Comparison of ENCODE assay signal across 23 mouse cellular contexts in genomic region chr5:91220174-91220573, GRCm38 (mm10).
DNase-seq lines count a peak whose midpoint lies in the region; ATAC-seq and TF ChIP-seq lines count a peak whose summit lies in the region.
"Had no signal": no experiment of that assay in that cellular context is flagged by ENCODE, and none has a peak within 500 bp of the region (broad histone marks: within the 10 kb centered on the region; RNA-seq: fewer than 3 reads in every experiment).

No protein-coding gene starts in this region.

- no peak for TF ChIP-seq CTCF in lung, adult 2 months (IDR thresholded peaks at IDR 0.05; ENCODE audit: insufficient read depth, low read length)
- no peak for TF ChIP-seq CTCF in stomach, postnatal 0 days (IDR thresholded peaks at IDR 0.05; ENCODE audit: low read depth)
- no peak for TF ChIP-seq CTCF in midbrain, postnatal 0 days (IDR thresholded peaks at IDR 0.05)
- no peak for TF ChIP-seq CTCF in gastrocnemius, adult 2 months (IDR thresholded peaks at IDR 0.05)

- no peak overlapping the region for H3K4me2 ChIP-seq in intestine, embryonic 15.5 days (replicated peaks)
- H3K4me2 ChIP-seq in intestine, embryonic 16.5 days (ENCODE audit: low read depth, low read length): no peak overlapping the region
- no peak overlapping the region for H3K4me2 ChIP-seq in stomach, postnatal 0 days (replicated peaks; ENCODE audit: low read depth)
- H3K4me2 ChIP-seq in midbrain, postnatal 0 days (ENCODE audit: low read depth, low read length, poor library complexity, severe bottlenecking): no peak overlapping the region
- H3K4me2 ChIP-seq: embryonic facial prominence, embryonic 13.5 days; embryonic facial prominence, embryonic 15.5 days; forebrain, embryonic 12.5 days had no signal

- no peaks in the 10 kb centered on the region for H3K9me3 ChIP-seq in intestine, embryonic 15.5 days
- H3K9me3 ChIP-seq in intestine, embryonic 16.5 days (ENCODE audit: control insufficient read depth, low read length): no peaks in the 10 kb centered on the region
- H3K9me3 ChIP-seq in stomach, postnatal 0 days (ENCODE audit: control insufficient read depth, low read length): no peaks in the 10 kb centered on the region
- H3K9me3 ChIP-seq in midbrain, postnatal 0 days (ENCODE audit: low read length): no peaks in the 10 kb centered on the region
- H3K9me3 ChIP-seq: embryonic facial prominence, embryonic 13.5 days; embryonic facial prominence, embryonic 15.5 days; forebrain, embryonic 10.5 days; forebrain, embryonic 12.5 days had no signal

- DNase-seq in lung, postnatal 25 days (ENCODE audit: low spot score): peak; percentile 5
- no peak for DNase-seq in lung, adult 2 months
- no peak for DNase-seq in stomach, postnatal 0 days (ENCODE audit: low spot score)
- DNase-seq in midbrain, postnatal 0 days (ENCODE audit: low spot score): no peak
- no peak for DNase-seq in gastrocnemius, adult 2 months
- DNase-seq: adrenal gland, adult 2 months; adrenal gland, postnatal 10 days; adrenal gland, postnatal 25 days; cerebellum, adult 11 months; cerebellum, adult 18-20 months; cerebellum, adult 8-10 months; cerebellum, adult 9-11 months; cerebellum, postnatal 14 days; cerebellum, postnatal 36 days; embryo, embryonic 11 days had no signal

- intact Hi-C loops in gastrocnemius, adult 2 months (cut with DNase I): no loop called here

- H3K36me3 ChIP-seq in intestine, embryonic 15.5 days: no peaks in the 10 kb centered on the region
- H3K36me3 ChIP-seq in intestine, embryonic 16.5 days (ENCODE audit: control insufficient read depth, insufficient read depth, low read length): no peaks in the 10 kb centered on the region
- H3K36me3 ChIP-seq in stomach, postnatal 0 days (ENCODE audit: control insufficient read depth, insufficient read depth, low read length): no peaks in the 10 kb centered on the region
- no peaks in the 10 kb centered on the region for H3K36me3 ChIP-seq in midbrain, postnatal 0 days (ENCODE audit: insufficient read depth, low read length)
- H3K36me3 ChIP-seq: embryonic facial prominence, embryonic 13.5 days; embryonic facial prominence, embryonic 15.5 days; forebrain, embryonic 10.5 days; forebrain, embryonic 12.5 days had no signal

- no peaks in the 10 kb centered on the region for H3K27me3 ChIP-seq in intestine, embryonic 15.5 days (replicated peaks)
- no peaks in the 10 kb centered on the region for H3K27me3 ChIP-seq in intestine, embryonic 16.5 days (replicated peaks; ENCODE audit: control insufficient read depth, insufficient read depth, low read length)
- H3K27me3 ChIP-seq in stomach, postnatal 0 days (ENCODE audit: control insufficient read depth, insufficient read depth, low read length): no peaks in the 10 kb centered on the region
- no peaks in the 10 kb centered on the region for H3K27me3 ChIP-seq in midbrain, postnatal 0 days (ENCODE audit: insufficient read depth, low read length)
- H3K27me3 ChIP-seq: embryonic facial prominence, embryonic 13.5 days; embryonic facial prominence, embryonic 15.5 days; forebrain, embryonic 12.5 days had no signal

- no peaks in the 10 kb centered on the region for H3K4me1 ChIP-seq in lung, adult 2 months (ENCODE audit: control insufficient read depth, insufficient read depth, low read length)
- no peaks in the 10 kb centered on the region for H3K4me1 ChIP-seq in intestine, embryonic 15.5 days (replicated peaks)
- H3K4me1 ChIP-seq in intestine, embryonic 16.5 days (ENCODE audit: control insufficient read depth, insufficient read depth, low read length): no peaks in the 10 kb centered on the region
- no peaks in the 10 kb centered on the region for H3K4me1 ChIP-seq in stomach, postnatal 0 days (replicated peaks; ENCODE audit: control insufficient read depth, insufficient read depth)
- no peaks in the 10 kb centered on the region for H3K4me1 ChIP-seq in midbrain, postnatal 0 days (ENCODE audit: insufficient read depth, low read length)
- H3K4me1 ChIP-seq: embryonic facial prominence, embryonic 13.5 days; embryonic facial prominence, embryonic 15.5 days; forebrain, embryonic 10.5 days; forebrain, embryonic 12.5 days had no signal

- H3K9ac ChIP-seq in intestine, embryonic 15.5 days: no peak overlapping the region
- no peak overlapping the region for H3K9ac ChIP-seq in intestine, embryonic 16.5 days (ENCODE audit: low read depth, low read length)
- no peak overlapping the region for H3K9ac ChIP-seq in stomach, postnatal 0 days (ENCODE audit: low read length)
- no peak overlapping the region for H3K9ac ChIP-seq in midbrain, postnatal 0 days (replicated peaks; ENCODE audit: low read length, poor library complexity, severe bottlenecking)
- H3K9ac ChIP-seq: embryonic facial prominence, embryonic 13.5 days; embryonic facial prominence, embryonic 15.5 days; forebrain, embryonic 12.5 days had no signal

- 74% methylated on average over 4 of the region's 4 CpGs for WGBS in lung, adult 2 months
- 74% methylated on average over 4 of the region's 4 CpGs for WGBS in intestine, embryonic 15.5 days
- WGBS in intestine, embryonic 16.5 days: 74% methylated on average over 4 of the region's 4 CpGs
- WGBS in stomach, postnatal 0 days: 70% methylated on average over 4 of the region's 4 CpGs
- WGBS in midbrain, postnatal 0 days: 93% methylated on average over 4 of the region's 4 CpGs

- H3K4me3 ChIP-seq in lung, adult 2 months (replicated peaks; ENCODE audit: extremely low read depth, low read depth, low read length): no peak overlapping the region
- no peak overlapping the region for H3K4me3 ChIP-seq in intestine, embryonic 15.5 days (replicated peaks)
- H3K4me3 ChIP-seq in intestine, embryonic 16.5 days (ENCODE audit: low read length): no peak overlapping the region
- no peak overlapping the region for H3K4me3 ChIP-seq in stomach, postnatal 0 days (ENCODE audit: low read depth, low read length)
- no peak overlapping the region for H3K4me3 ChIP-seq in midbrain, postnatal 0 days (ENCODE audit: low read depth, low read length)
- no peak overlapping the region for H3K4me3 ChIP-seq in gastrocnemius, adult 2 months
- H3K4me3 ChIP-seq: embryonic facial prominence, embryonic 13.5 days; embryonic facial prominence, embryonic 15.5 days; erythroblast, embryonic 14.5 days; forebrain, embryonic 10.5 days; forebrain, embryonic 12.5 days had no signal

- TF ChIP-seq EP300 in stomach, postnatal 0 days (optimal IDR thresholded peaks at IDR 0.05): no peak

- peak; percentile 70; the same call in 1 of the 2 replicates for ATAC-seq in intestine, embryonic 15.5 days
- peak; percentile 84 for ATAC-seq in intestine, embryonic 16.5 days
- peak; percentile 95 for ATAC-seq in stomach, postnatal 0 days (ENCODE audit: low FRiP score, low TSS enrichment)
- ATAC-seq in midbrain, postnatal 0 days (ENCODE audit: low FRiP score): no peak
- ATAC-seq: forebrain, embryonic 14.5 days had no signal

- H3K27ac ChIP-seq in intestine, embryonic 15.5 days: no peak overlapping the region
- no peak overlapping the region for H3K27ac ChIP-seq in intestine, embryonic 16.5 days (ENCODE audit: low read length)
- no peak overlapping the region for H3K27ac ChIP-seq in stomach, postnatal 0 days (replicated peaks)
- H3K27ac ChIP-seq in midbrain, postnatal 0 days (ENCODE audit: low read depth, low read length): no peak overlapping the region
- no peak overlapping the region for H3K27ac ChIP-seq in gastrocnemius, adult 2 months
- H3K27ac ChIP-seq: embryonic facial prominence, embryonic 13.5 days; embryonic facial prominence, embryonic 15.5 days; forebrain, embryonic 10.5 days; forebrain, embryonic 12.5 days had no signal

- no peak for TF ChIP-seq POLR2A in lung, adult 2 months (IDR thresholded peaks at IDR 0.05; ENCODE audit: borderline replicate concordance, extremely low read depth, low read depth, low read length)
